Mouse (Mus musculus) heart, embryonic 15.5 days (tissue): Measurements from ENCODE around the gene Psma6. TPM values are rescaled to one million over a fixed set of nuclear protein-coding genes. Genes with fewer than 3 reads are reported as not detected.

Source experiments
- ATAC-seq: fragments of 200-750 bp; cut with Nextera tagmentation; replicated peaks from 2 replicates; pipeline ENCODE4 v1.8.0; 2017; ENCODE audit warnings: low read depth, moderate TSS enrichment; ENCODE audit not compliant: insufficient number of reproducible peaks, insufficient read depth, low FRiP score
- H3K27ac ChIP-seq: fragments of 300-500 bp; sonication (generic); 2 replicates; pipeline ENCODE4 v1.5.1; 2015; ENCODE audit warnings: mild to moderate bottlenecking, inconsistent platforms
- H3K27me3 ChIP-seq: fragments of 300-500 bp; sonication (generic); 2 replicates; pipeline ENCODE4 v1.6.1; 2015; ENCODE audit warnings: inconsistent platforms
- H3K36me3 ChIP-seq: fragments of 300-500 bp; sonication (generic); 2 replicates; pipeline ENCODE4 v1.6.1; 2015; ENCODE audit warnings: mild to moderate bottlenecking, inconsistent platforms
- H3K4me1 ChIP-seq: fragments of 300-500 bp; sonication (generic); replicated peaks from 2 replicates; pipeline ENCODE4 v1.6.1; 2015; ENCODE audit warnings: inconsistent platforms
- H3K4me2 ChIP-seq: fragments of 300-500 bp; sonication (generic); 2 replicates; pipeline ENCODE4 v1.6.1; 2015; ENCODE audit warnings: inconsistent platforms, mild to moderate bottlenecking, moderate library complexity
- H3K4me3 ChIP-seq: fragments of 300-500 bp; sonication (generic); 2 replicates; pipeline ENCODE4 v1.5.1; 2015; ENCODE audit warnings: mild to moderate bottlenecking, inconsistent platforms
- H3K9ac ChIP-seq: fragments of 300-500 bp; sonication (generic); 2 replicates; pipeline ENCODE4 v1.6.1; 2015; ENCODE audit warnings: mild to moderate bottlenecking, inconsistent platforms
- H3K9me3 ChIP-seq: fragments of 300-500 bp; sonication (generic); replicated peaks from 2 replicates; pipeline ENCODE4 v1.6.1; 2016; ENCODE audit warnings: inconsistent platforms
- WGBS: fragments of 180-500 bp; shearing (Covaris S2); methylation state at CpG from one replicate; pipeline ENCODE4 v1.1.7; 2015; ENCODE audit warnings: mixed read lengths; 5-methylcytosine and 5-hydroxymethylcytosine counted together
- polyA plus RNA-seq: library from polyadenylated mRNA; unstranded; fragments of >200 nt; fragmentation: Nextera tagmentation; extraction: Ambion mirVana; gene quantifications from 2 replicates; pipeline ENCODE4 v1.2.1, GENCODE M21; 2015

Psma6 gene
- polyA plus RNA-seq, 1 experiment from 2014 or later: 302 TPM

GRCm38 (mm10) chr12:55422057-55422456 is 38.0 kb downstream of the Psma6 start:
- H3K9ac ChIP-seq: no peak overlapping the region
- no peaks in the 10 kb centered on the region for H3K9me3 ChIP-seq
- no peak for ATAC-seq
- peak overlapping the region; percentile 40; the same call in 1 of the 2 replicates for H3K27ac ChIP-seq
- H3K4me3 ChIP-seq: no peak overlapping the region
- WGBS: 20% methylated on average over 3 of the region's 3 CpGs
- H3K4me1 ChIP-seq: peaks cover 7% of the 10 kb centered on the region; the same call in 1 of the 2 replicates
- H3K27me3 ChIP-seq: no peaks in the 10 kb centered on the region
- H3K36me3 ChIP-seq: peaks cover 30% of the 10 kb centered on the region
- H3K4me2 ChIP-seq: no peak overlapping the region

GRCm38 (mm10) chr12:55426300-55426699 is 42.3 kb downstream of the Psma6 start:
- Histone ChIP-seq H3K9ac (no peak overlapping the region), H3K4me2 (no peak overlapping the region), H3K4me3 (no peak overlapping the region), H3K27me3 (no peaks in the 10 kb centered on the region), H3K36me3 (no peaks in the 10 kb centered on the region), H3K9me3 (no peaks in the 10 kb centered on the region), H3K27ac (no peak overlapping the region), H3K4me1 (peaks cover 6% of the 10 kb centered on the region; the same call in 1 of the 2 replicates)
- WGBS: 84% methylated on average over 7 of the region's 7 CpGs
- no peak for ATAC-seq

DNA sequence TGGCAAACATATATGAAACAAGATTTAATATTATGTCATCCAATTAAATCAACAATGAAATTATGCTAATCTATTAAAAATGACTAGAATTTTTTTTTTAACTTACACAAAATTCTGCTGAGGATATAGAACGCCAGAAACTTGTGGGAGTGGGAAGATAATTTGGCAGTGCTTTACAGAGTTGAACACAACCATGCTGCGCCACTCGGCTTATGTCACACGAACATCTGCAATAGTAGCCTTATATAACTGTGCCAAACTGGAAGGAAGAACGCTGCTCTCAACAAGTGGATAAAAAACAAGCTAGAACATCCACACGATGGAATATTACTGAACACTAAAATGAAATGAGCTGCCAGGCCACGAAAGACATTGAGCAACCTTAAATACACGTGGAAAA is 45.2 kb downstream of the Psma6 start:
- no peaks in the 10 kb centered on the region for H3K9me3 ChIP-seq
- WGBS: 80% methylated on average over 8 of the region's 8 CpGs

DNA sequence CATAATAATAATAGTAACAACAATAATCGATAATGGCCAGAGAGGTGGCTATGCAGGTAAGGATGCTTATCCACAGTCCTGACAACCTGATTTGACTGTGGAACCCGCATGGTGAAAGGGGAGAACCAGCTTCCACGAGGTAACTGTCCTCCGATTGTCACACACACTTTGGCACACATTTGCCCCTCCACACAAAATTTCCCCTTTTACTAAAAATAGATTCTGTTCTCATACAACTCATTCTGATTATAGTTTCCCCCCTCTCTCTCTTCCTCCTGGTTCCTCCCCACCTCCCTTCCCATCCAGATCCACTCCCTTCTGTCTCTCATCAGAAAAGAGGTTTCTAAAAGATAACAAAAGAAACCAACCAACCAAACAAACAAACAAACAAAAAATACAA is 45.9 kb downstream of the Psma6 start:
- H3K27ac ChIP-seq: no peak overlapping the region
- H3K36me3 ChIP-seq: no peaks in the 10 kb centered on the region
- H3K9me3 ChIP-seq: no peaks in the 10 kb centered on the region
- H3K9ac ChIP-seq: no peak overlapping the region
- no peak overlapping the region for H3K4me2 ChIP-seq
- H3K27me3 ChIP-seq: no peaks in the 10 kb centered on the region
- H3K4me1 ChIP-seq: no peaks in the 10 kb centered on the region
- no peak for ATAC-seq
- 60% methylated on average over 4 of the region's 4 CpGs for WGBS
- no peak overlapping the region for H3K4me3 ChIP-seq

More for the DNA sequence above, 45.2 kb downstream of the Psma6 start:
- ATAC-seq: no peak
- no peak overlapping the region for H3K9ac ChIP-seq
- H3K36me3 ChIP-seq: no peaks in the 10 kb centered on the region
- no peak overlapping the region for H3K4me3 ChIP-seq
- no peaks in the 10 kb centered on the region for H3K27me3 ChIP-seq
- H3K4me2 ChIP-seq: no peak overlapping the region
- no peak overlapping the region for H3K27ac ChIP-seq
- no peaks in the 10 kb centered on the region for H3K4me1 ChIP-seq

DNA sequence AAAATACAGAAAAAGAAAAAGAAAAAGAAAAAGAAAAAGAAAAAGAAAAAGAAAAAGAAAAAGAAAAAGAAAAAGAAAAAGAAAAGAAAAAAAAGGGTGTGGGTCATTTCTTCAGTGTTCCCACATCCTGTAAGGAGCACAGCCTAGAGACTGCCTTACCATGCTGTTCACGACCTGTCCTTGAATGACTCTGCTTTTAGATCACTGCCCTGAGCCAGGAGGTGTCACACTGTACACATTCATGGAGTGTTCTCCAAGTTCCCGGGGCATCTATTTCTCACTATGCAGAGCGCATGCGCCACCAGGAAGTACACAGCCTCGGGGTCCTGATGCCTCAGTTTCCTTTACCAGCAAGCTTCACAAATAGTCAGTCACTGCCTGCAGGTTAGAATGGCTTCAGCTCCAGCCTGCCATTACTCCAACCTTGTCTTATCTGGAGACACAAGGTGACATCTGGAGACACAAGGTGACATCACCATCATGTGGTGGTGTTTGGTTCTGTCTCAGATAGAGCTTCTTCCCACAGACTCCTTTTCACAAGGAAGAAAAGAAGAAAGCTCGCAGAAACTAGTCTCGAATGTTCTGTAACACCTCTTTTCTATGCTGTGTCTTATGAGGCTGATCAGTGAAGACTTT is 48.4 kb downstream of the Psma6 start:
- H3K27ac ChIP-seq: no peak overlapping the region
- ATAC-seq: no peak
- H3K9me3 ChIP-seq: no peaks in the 10 kb centered on the region
- H3K36me3 ChIP-seq: no peaks in the 10 kb centered on the region
- peaks cover 9% of the 10 kb centered on the region for H3K4me1 ChIP-seq
- no peak overlapping the region for H3K9ac ChIP-seq
- no peaks in the 10 kb centered on the region for H3K27me3 ChIP-seq
- 82% methylated on average over 7 of the region's 7 CpGs for WGBS
- no peak overlapping the region for H3K4me2 ChIP-seq
- no peak overlapping the region for H3K4me3 ChIP-seq

- Histone ChIP-seq H3K4me2 (no peak overlapping the region), H3K4me3 (no peak overlapping the region), H3K27ac (no peak overlapping the region), H3K9me3 (no peaks in the 10 kb centered on the region), H3K36me3 (no peaks in the 10 kb centered on the region), H3K4me1 (peaks cover 11% of the 10 kb centered on the region), H3K9ac (no peak overlapping the region), H3K27me3 (no peaks in the 10 kb centered on the region)
- no peak for ATAC-seq
- 91% methylated on average over 8 of the region's 8 CpGs for WGBS
These were observed 48.9 kb downstream of the Psma6 start for GRCm38 (mm10) chr12:55432920-55433284.

GRCm38 (mm10) chr12:55433802-55434435 is 49.9 kb downstream of the Psma6 start:
- Histone ChIP-seq H3K4me3 (no peak overlapping the region), H3K4me2 (no peak overlapping the region), H3K27me3 (no peaks in the 10 kb centered on the region), H3K27ac (peak overlapping the region; percentile 19; the same call in 1 of the 2 replicates), H3K4me1 (peaks cover 20% of the 10 kb centered on the region), H3K36me3 (no peaks in the 10 kb centered on the region), H3K9me3 (no peaks in the 10 kb centered on the region), H3K9ac (no peak overlapping the region)
- ATAC-seq: peak; percentile 15; the same call in 1 of the 2 replicates
- WGBS: 41% methylated on average over 8 of the region's 8 CpGs

DNA sequence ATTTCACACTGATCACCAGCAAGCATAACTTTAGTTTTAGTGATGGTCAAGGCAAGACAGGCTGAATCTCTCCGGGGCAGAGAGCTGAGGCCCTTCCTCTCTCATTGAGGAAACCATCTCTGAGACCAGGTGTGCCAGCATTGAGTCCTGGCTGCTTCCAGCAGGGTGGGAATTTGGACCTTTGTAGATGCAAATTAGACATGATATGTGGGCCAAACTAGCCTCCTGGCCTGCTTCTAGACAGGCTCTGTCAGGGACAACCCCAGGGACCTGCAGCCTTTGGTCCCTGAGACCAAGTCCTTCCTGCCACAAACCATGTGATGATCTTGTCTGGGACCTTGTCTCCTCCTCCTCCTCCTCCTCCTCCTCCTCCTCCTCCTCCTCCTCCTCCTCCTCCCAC is 51.1 kb downstream of the Psma6 start:
- Histone ChIP-seq H3K4me3 (no peak overlapping the region), H3K4me2 (no peak overlapping the region), H3K27me3 (no peaks in the 10 kb centered on the region), H3K27ac (no peak overlapping the region), H3K4me1 (peaks cover 20% of the 10 kb centered on the region), H3K36me3 (no peaks in the 10 kb centered on the region), H3K9me3 (no peaks in the 10 kb centered on the region), H3K9ac (no peak overlapping the region)
- WGBS: 71% methylated on average over 1 of the region's 1 CpGs
- no peak for ATAC-seq

GRCm38 (mm10) chr12:55437122-55437826 is 53.3 kb downstream of the Psma6 start:
- ATAC-seq: no peak
- Histone ChIP-seq H3K9me3 (no peaks in the 10 kb centered on the region), H3K9ac (no peak overlapping the region), H3K4me2 (no peak overlapping the region), H3K4me3 (no peak overlapping the region), H3K27ac (no peak overlapping the region), H3K36me3 (no peaks in the 10 kb centered on the region), H3K4me1 (peaks cover 26% of the 10 kb centered on the region), H3K27me3 (no peaks in the 10 kb centered on the region)
- 49% methylated on average over 13 of the region's 13 CpGs for WGBS

GRCm38 (mm10) chr12:55438058-55438457 is 54.0 kb downstream of the Psma6 start:
- H3K9ac ChIP-seq: no peak overlapping the region
- no peaks in the 10 kb centered on the region for H3K36me3 ChIP-seq
- peak overlapping the region; percentile 67 for H3K27ac ChIP-seq
- ATAC-seq: no peak
- peaks cover 34% of the 10 kb centered on the region for H3K4me1 ChIP-seq
- H3K4me3 ChIP-seq: no peak overlapping the region
- no peak overlapping the region for H3K4me2 ChIP-seq
- no peaks in the 10 kb centered on the region for H3K9me3 ChIP-seq
- 77% methylated on average over 10 of the region's 10 CpGs for WGBS
- no peaks in the 10 kb centered on the region for H3K27me3 ChIP-seq

DNA sequence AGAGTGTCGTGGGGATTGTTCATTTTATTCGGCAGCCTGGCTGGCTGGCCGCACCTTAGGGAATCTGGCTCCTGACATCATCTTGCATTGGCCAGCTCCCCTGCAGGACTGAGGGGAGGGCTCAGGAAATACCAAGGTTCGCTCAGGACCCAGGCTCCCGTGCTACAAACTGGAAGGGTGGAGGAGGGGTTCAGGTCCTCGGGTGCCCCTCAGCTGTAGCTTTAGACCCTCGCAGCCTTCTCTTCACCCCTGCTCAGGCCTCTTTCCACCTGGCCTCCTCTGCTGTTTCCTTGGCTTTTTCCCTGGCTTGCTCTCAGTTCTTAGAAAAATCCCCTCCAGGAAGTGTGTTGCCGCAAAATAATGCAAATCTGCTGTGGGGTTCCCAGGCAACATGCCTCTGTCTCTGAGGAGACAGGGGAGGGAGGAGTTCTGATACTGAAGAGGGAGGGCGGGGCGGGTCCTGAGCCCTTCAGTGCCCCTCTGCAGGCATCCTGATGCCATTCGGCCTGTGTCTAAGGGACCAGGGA is 54.7 kb downstream of the Psma6 start:
- Histone ChIP-seq H3K4me3 (no peak overlapping the region), H3K27me3 (no peaks in the 10 kb centered on the region), H3K9me3 (no peaks in the 10 kb centered on the region), H3K9ac (no peak overlapping the region), H3K4me2 (peak overlapping the region; percentile 45), H3K4me1 (peaks cover 40% of the 10 kb centered on the region), H3K36me3 (no peaks in the 10 kb centered on the region), H3K27ac (peak overlapping the region; percentile 67)
- WGBS: 22% methylated on average over 11 of the region's 11 CpGs
- no peak for ATAC-seq
